Mouse (Mus musculus) myocyte (in vitro differentiated cells): ENCODE data around the gene Tor4a.

Experiments used
- E2F4 ChIP-seq: IDR thresholded peaks from one replicate; pipeline ENCODE4 v1.6.1; 2011; ENCODE audit warnings: mild to moderate bottlenecking, control low read depth, moderate library complexity; ENCODE audit not compliant: insufficient read depth
- MAX ChIP-seq: IDR thresholded peaks from one replicate; pipeline ENCODE4 v1.6.1; 2011; ENCODE audit warnings: low read depth, mild to moderate bottlenecking, control low read depth
- POLR2A ChIP-seq: IDR thresholded peaks from one replicate; pipeline ENCODE4 v1.6.1; 2011; ENCODE audit warnings: low read depth, mild to moderate bottlenecking, control low read depth, moderate library complexity; ENCODE audit not compliant: insufficient read length
- REST ChIP-seq: IDR thresholded peaks from one replicate; pipeline ENCODE4 v1.6.1; 2011; ENCODE audit warnings: mild to moderate bottlenecking, control low read depth, moderate library complexity; ENCODE audit not compliant: insufficient read depth, insufficient read length
- TCF12 ChIP-seq: IDR thresholded peaks from one replicate; pipeline ENCODE4 v1.6.1; 2011; ENCODE audit warnings: mild to moderate bottlenecking, control low read depth; ENCODE audit not compliant: poor library complexity, insufficient read depth, severe bottlenecking
- USF1 ChIP-seq: IDR thresholded peaks from one replicate; pipeline ENCODE4 v1.6.1; 2011; ENCODE audit warnings: low read depth, mild to moderate bottlenecking, control low read depth, moderate library complexity

DNA sequence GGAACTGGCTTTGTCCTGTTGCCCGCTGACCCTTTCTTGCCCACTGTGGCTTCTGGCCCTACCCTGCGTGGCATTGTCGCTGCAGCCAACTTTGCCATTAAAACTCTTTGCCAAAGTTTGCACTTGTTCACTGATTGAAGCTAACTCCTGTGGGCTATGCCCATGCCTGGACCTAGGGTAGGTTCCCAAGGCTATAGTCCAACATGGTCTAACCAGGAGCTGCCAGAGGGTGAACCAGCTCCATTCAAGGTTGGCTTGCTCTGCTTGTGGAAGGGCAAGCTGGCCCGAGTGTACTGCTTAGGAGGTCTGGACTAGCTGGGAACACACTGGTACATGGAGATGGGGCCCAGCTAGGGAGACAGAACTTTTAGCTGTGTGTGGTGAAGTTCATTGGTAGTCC lies 47.5 kb upstream of the Tor4a start:
- TF ChIP-seq POLR2A (no peak), REST (no peak), E2F4 (no peak), MAX (no peak), TCF12 (no peak), USF1 (no peak)
